Mouse (Mus musculus): ENCODE data around the gene Card9. TPM values are rescaled to one million over a fixed set of nuclear protein-coding genes. Genes with fewer than 3 reads are reported as not detected.
A peak's percentile ranks its signal among the peaks of the same experiment; 100 is the strongest.
"Not testable (repeated sequence)": the region's sequence is repeated elsewhere in the genome, so short reads cannot be mapped to it uniquely, and the experiment has no call there.

Gene Card9
- polyA plus RNA-seq, 1 experiment from 2014 or later = 0.97 TPM

DNA sequence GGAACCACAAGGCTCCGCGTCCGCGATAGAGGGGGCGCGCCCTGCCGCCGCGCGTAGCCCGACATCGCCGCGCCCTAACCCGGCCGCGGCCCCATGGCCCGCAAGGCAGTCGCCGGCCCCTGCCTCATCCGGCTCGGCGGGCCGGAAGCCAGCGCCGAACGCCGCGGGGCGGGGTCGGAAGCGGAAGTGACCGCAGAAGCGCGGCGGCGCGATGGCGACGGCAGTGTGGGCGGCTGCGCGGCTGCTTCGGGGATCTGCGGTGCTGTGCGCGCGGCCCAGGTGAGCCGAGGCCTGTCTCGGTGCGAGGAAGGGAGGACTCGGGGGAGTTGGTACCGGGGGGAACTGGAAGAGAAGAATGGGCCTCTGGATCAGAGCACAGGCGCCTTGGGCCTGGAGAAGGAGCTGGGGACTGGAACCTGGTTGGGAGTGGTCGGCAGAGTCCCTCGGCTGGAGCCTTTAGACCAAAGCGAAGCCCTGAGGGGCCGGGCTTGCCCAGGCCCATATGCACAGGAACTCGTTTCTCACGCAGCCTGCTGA lies 28.5 kb upstream of the Card9 start, which contains the start of the genes Entr1 and Pmpca:
Gene Entr1 (minus strand): TSS at position 163 of the 537 bp plus-strand sequence.
Gene Pmpca (plus strand): TSS at position 186 of the 537 bp plus-strand sequence.
- H3K4me3 ChIP-seq = peak within 1 kb of the TSS; percentile 97
- peak within 1 kb of the TSS; percentile 75 for H3K27ac ChIP-seq
- H3K9ac ChIP-seq = peak within 1 kb of the TSS; percentile 95
- H3K27me3 ChIP-seq = no peaks in the 10 kb centered on the region
- peak; percentile 76 for ATAC-seq (ENCODE audit: insufficient number of reproducible peaks, insufficient read depth, low FRiP score, low TSS enrichment)
- peaks cover 73% of the 10 kb centered on the region for H3K36me3 ChIP-seq
- peaks cover 22% of the 10 kb centered on the region for H3K4me1 ChIP-seq
- peak within 1 kb of the TSS; percentile 94 for H3K4me2 ChIP-seq (replicated peaks)
- WGBS = under 1% methylated on average over 59 of the region's 60 CpGs
- no peaks in the 10 kb centered on the region for H3K9me3 ChIP-seq

DNA sequence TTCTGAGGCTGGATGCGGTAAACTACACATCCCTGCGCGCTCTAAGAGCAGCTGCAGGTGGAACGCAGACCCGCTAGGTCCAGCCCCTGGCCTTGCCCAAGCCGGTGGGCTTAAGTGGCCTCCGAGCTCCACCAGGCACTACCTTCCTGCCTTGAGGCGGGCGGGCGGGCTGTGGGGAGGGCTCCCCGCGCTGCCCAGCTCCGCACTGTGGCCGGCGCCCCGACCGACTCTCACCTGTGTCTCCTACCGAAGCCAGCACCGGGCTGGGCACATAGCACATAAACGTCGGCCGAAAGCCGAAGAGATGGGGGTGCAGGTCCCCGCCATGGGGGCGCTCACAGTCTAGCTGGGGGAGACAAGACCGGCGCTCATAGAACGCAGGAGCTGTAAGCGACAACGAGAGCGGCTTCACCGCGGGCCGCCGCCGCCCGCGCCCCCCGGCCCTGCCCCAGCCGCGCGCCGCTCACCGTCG lies 28.0 kb upstream of the Card9 start:
- Histone ChIP-seq H3K4me1 (peaks cover 22% of the 10 kb centered on the region), H3K36me3 (peaks cover 74% of the 10 kb centered on the region), H3K27ac (peak overlapping the region; percentile 75), H3K9ac (peak overlapping the region; percentile 95), H3K4me3 (peak overlapping the region; percentile 97), H3K9me3 (no peaks in the 10 kb centered on the region), H3K27me3 (no peaks in the 10 kb centered on the region), H3K4me2 (replicated peaks) (peak overlapping the region; percentile 94)
- WGBS = 2% methylated on average over 44 of the region's 45 CpGs
- peak; percentile 64 for ATAC-seq (ENCODE audit: insufficient number of reproducible peaks, insufficient read depth, low FRiP score, low TSS enrichment)

DNA sequence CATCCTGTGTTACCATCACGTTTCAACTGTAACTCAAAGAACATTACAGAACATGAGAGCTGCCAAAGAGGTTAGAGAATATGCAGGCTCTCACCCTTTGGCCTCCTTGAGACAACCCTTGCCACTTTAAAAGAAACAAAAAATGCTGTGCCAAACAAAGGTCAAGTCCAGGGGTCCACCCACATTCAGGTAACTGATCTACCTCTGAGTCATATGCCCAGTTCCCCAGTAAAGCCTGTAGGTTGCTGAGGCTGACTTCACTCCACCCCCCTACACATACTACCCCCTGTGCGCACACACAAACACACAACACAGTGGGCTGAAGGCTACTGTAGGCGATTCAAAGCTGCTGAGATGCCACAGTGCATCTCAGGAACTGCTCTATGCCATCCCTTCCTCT lies 27.0 kb upstream of the Card9 start:
- Histone ChIP-seq H3K4me2 (replicated peaks) (peak overlapping the region; percentile 94), H3K9me3 (no peaks in the 10 kb centered on the region), H3K9ac (peak overlapping the region; percentile 95; the same call in 1 of the 2 replicates), H3K36me3 (peaks cover 75% of the 10 kb centered on the region), H3K4me3 (peak overlapping the region; percentile 97), H3K27ac (no peak overlapping the region), H3K27me3 (no peaks in the 10 kb centered on the region), H3K4me1 (peaks cover 22% of the 10 kb centered on the region)
- WGBS = 87% methylated on average over 3 of the region's 3 CpGs
- no peak for ATAC-seq (ENCODE audit: insufficient number of reproducible peaks, insufficient read depth, low FRiP score, low TSS enrichment)

DNA sequence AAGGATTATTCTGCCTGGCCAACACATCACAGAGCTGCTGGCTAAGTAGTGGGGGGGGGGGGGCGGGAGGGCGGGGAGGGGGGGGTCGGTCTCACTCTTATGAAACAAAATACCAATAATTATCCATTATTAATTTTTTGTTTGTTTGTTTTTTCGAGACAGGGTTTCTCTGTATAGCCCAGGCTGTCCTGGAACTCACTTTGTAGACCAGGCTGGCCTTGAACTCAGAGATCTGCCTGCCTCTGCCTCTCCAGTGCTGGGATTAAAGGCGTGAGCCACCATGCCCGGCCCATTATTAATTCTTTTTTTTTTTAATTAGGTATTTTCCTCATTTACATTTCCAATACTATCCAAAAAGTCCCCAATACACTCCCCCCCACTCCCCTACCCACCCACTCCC lies 20.2 kb upstream of the Card9 start:
- Histone ChIP-seq H3K27ac (0 out of 2 replicates have a peak overlapping the region, but pooled peaks have one; percentile 55), H3K36me3 (peaks cover 65% of the 10 kb centered on the region), H3K4me2 (replicated peaks) (peak overlapping the region; percentile 88), H3K4me3 (peak overlapping the region; percentile 73), H3K9ac (peak overlapping the region; percentile 73)
- 31% methylated on average over 6 of the region's 6 CpGs for WGBS
- not testable (repeated sequence) for ATAC-seq (ENCODE audit: insufficient number of reproducible peaks, insufficient read depth, low FRiP score, low TSS enrichment); H3K4me1 ChIP-seq; H3K27me3 ChIP-seq; H3K9me3 ChIP-seq

DNA sequence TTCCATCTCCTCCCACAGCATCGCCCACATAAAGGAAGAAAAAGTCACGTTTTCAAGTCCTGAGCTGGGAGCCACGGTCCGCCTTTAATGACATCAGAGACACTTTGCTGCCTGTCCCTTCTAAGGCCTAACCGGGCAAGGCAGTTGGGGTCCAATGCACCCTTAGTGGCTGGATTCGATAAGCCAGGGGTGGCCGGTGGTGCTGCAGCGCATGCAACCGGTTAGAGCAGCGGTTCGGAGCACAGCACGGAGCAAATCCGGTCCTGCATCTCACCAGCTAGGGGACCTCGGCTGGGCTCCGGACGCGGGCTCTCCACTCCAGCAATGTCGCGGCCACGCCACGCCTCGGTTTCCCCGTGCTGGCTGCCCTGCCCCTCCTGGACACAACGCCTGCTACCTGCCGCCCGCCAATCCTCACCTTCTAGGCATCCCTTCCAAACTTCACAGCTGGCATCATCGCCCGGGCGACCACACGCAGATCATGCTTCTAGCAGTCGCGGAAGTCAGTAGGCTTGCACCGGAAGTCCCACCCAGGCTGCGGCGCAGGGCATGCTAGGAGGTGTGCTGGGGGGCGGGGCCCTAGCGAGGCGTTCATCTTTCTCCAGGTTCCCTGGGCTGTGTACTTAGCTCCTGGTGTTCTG lies 19.5 kb upstream of the Card9 start, which contains the start of gene Snapc4:
Gene Snapc4 (minus strand): TSS at position 523 of the 641 bp plus-strand sequence.
- H3K4me2 ChIP-seq (replicated peaks) = peak within 1 kb of the TSS; percentile 88
- H3K9me3 ChIP-seq = no peaks in the 10 kb centered on the region
- H3K27ac ChIP-seq = peak within 1 kb of the TSS; percentile 55; the same call in 1 of the 2 replicates
- no peaks in the 10 kb centered on the region for H3K27me3 ChIP-seq
- H3K4me1 ChIP-seq = peaks cover 9% of the 10 kb centered on the region; the same call in 1 of the 2 replicates
- under 1% methylated on average over 38 of the region's 38 CpGs for WGBS
- ATAC-seq (ENCODE audit: insufficient number of reproducible peaks, insufficient read depth, low FRiP score, low TSS enrichment) = peak; percentile 95
- H3K4me3 ChIP-seq = peak within 1 kb of the TSS; percentile 73
- peaks cover 65% of the 10 kb centered on the region for H3K36me3 ChIP-seq
- peak within 1 kb of the TSS; percentile 73 for H3K9ac ChIP-seq

DNA sequence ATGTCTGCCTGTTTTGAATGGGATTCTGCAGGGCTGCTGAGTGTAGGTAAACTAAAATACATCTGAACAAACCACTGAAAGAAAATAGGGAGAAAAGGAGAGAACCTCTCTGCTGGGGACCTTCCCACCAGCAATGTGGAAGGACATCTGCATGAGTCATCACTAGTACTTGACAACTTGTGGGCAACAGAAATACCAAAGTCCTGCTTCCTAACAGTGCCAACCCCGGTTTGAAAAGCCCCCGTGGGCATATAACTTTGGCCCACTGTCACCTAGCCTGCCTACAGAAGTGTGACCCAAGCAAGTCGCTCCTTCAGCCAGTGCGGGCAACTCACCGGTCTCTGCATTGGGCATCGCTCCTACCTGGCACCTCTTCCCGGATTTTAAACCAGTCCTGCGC lies 11.7 kb upstream of the Card9 start:
- ATAC-seq (ENCODE audit: insufficient number of reproducible peaks, insufficient read depth, low FRiP score, low TSS enrichment) = no peak
- H3K4me3 ChIP-seq = no peak overlapping the region
- H3K4me1 ChIP-seq = no peaks in the 10 kb centered on the region
- no peak overlapping the region for H3K9ac ChIP-seq
- 93% methylated on average over 8 of the region's 8 CpGs for WGBS
- no peaks in the 10 kb centered on the region for H3K27me3 ChIP-seq
- H3K27ac ChIP-seq = no peak overlapping the region
- H3K36me3 ChIP-seq = peaks cover 96% of the 10 kb centered on the region
- H3K4me2 ChIP-seq (replicated peaks) = no peak overlapping the region
- no peaks in the 10 kb centered on the region for H3K9me3 ChIP-seq

DNA sequence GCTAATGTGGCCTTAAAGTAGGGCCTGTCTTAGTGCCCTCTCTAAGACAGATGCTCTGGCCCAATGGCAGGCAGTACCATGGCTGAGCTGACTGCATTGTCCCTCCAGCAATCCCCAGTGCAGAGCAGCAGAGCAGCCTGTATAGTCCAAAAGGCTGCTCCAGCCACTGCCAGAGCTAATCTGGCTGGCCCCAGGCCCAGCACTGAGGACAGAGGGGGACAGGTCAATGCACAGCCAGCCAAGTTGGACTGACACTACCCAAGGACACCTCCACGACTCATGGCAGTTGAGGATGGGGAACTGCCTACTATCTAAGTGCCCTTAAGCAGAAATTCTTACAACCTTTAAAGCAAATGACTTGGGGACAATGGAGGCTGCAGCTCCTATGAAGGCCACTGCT lies 7.9 kb upstream of the Card9 start:
- ATAC-seq (ENCODE audit: insufficient number of reproducible peaks, insufficient read depth, low FRiP score, low TSS enrichment) = no peak; the same call in 1 of the 2 replicates
- no peaks in the 10 kb centered on the region for H3K9me3 ChIP-seq
- no peaks in the 10 kb centered on the region for H3K27me3 ChIP-seq
- WGBS = 95% methylated on average over 1 of the region's 1 CpGs
- H3K27ac ChIP-seq = no peak overlapping the region
- H3K4me2 ChIP-seq (replicated peaks) = no peak overlapping the region
- H3K9ac ChIP-seq = no peak overlapping the region
- no peak overlapping the region for H3K4me3 ChIP-seq
- peaks cover 94% of the 10 kb centered on the region for H3K36me3 ChIP-seq
- H3K4me1 ChIP-seq = no peaks in the 10 kb centered on the region

DNA sequence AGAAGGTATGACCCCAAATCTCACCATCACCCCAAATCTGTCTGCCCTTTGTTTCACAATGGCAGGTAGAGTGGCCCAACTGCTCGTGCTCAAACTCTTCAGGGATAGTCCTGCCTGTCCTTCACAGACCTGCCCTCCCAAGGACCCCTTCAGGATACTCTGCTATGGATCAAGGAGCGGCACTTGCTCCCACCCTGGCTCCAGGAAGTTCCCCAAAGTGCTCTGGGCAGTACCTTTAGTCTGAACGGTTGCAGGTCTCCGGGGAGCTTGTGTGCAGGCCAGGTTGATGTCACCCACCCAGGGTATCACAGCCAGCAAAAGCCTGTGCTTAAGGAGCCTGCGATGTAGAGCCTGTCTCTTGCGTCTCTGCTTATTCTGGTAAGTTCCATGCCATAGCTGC lies 7.2 kb upstream of the Card9 start:
- no peak overlapping the region for H3K4me3 ChIP-seq
- H3K4me2 ChIP-seq (replicated peaks) = no peak overlapping the region
- peaks cover 94% of the 10 kb centered on the region for H3K36me3 ChIP-seq
- 89% methylated on average over 6 of the region's 6 CpGs for WGBS
- H3K9me3 ChIP-seq = no peaks in the 10 kb centered on the region
- H3K27ac ChIP-seq = no peak overlapping the region
- H3K9ac ChIP-seq = no peak overlapping the region
- H3K4me1 ChIP-seq = no peaks in the 10 kb centered on the region
- H3K27me3 ChIP-seq = no peaks in the 10 kb centered on the region
- no peak for ATAC-seq (ENCODE audit: insufficient number of reproducible peaks, insufficient read depth, low FRiP score, low TSS enrichment)

DNA sequence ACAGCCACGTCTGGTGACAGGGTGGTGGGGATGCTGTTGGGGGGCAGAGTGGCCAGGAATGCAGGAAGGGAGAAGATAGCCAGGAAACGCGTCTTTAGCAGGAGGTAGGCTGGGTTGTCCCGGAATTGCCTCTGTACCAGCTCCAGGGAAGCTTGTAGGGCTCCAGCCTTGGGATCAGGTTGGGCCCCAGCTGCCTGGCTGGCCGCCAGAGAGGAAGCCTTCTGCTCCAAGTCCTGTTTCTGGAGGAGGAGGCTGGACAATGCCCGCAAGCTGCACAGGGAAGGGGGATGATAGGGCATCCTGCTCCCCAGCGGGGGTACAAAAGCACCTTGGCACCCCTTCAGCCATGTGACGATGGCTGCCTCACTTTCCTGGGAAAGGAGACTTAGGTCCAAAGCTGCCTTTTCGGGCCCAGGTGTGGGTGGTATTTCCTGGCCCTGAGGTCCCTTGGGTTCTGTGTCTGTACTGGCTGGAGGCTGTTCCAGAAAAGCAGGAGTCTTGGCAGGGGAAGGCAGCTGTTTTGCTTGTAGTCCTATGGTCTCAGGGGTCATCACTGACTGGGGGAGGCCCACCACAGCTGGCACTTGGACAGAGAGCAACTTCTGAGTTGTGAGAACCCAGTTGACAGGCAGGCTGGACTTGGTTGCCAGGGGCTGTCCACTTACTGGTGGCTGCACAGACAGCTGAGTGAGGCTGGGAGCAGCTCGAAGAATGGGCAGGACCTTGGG lies 4.2 kb upstream of the Card9 start:
- no peak for ATAC-seq (ENCODE audit: insufficient number of reproducible peaks, insufficient read depth, low FRiP score, low TSS enrichment)
- H3K27me3 ChIP-seq = no peaks in the 10 kb centered on the region
- H3K36me3 ChIP-seq = peaks cover 73% of the 10 kb centered on the region
- no peak overlapping the region for H3K9ac ChIP-seq
- no peak overlapping the region for H3K4me2 ChIP-seq (replicated peaks)
- 87% methylated on average over 10 of the region's 10 CpGs for WGBS
- no peaks in the 10 kb centered on the region for H3K4me1 ChIP-seq
- 0 out of 2 replicates have a peak overlapping the region, but pooled peaks have one; percentile 6 for H3K27ac ChIP-seq
- H3K9me3 ChIP-seq = no peaks in the 10 kb centered on the region
- H3K4me3 ChIP-seq = no peak overlapping the region

DNA sequence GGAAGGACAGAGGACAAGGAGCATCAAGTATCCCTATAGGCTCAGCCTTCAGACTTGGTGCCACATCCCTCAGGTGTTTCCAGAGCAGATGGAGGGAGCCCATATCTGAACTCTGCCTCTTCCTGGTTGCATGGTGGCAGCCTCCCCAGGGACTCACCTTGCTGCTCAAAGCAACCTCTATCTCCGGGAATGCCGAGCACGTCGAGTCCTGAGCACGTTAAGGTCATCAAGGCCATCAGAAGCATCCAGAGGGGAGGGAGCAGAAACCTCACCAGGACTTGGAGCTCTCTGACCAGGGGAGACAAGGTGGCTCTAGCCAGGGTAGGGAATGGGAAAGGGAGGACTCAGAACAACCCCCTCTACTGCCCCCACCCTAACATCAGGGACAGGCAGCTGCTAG lies 2.8 kb upstream of the Card9 start:
- WGBS = 80% methylated on average over 5 of the region's 5 CpGs
- Histone ChIP-seq H3K4me2 (replicated peaks) (no peak overlapping the region), H3K4me1 (no peaks in the 10 kb centered on the region), H3K4me3 (no peak overlapping the region), H3K9me3 (no peaks in the 10 kb centered on the region), H3K27me3 (no peaks in the 10 kb centered on the region), H3K9ac (no peak overlapping the region), H3K27ac (no peak overlapping the region), H3K36me3 (peaks cover 59% of the 10 kb centered on the region)
- no peak for ATAC-seq (ENCODE audit: insufficient number of reproducible peaks, insufficient read depth, low FRiP score, low TSS enrichment)

DNA sequence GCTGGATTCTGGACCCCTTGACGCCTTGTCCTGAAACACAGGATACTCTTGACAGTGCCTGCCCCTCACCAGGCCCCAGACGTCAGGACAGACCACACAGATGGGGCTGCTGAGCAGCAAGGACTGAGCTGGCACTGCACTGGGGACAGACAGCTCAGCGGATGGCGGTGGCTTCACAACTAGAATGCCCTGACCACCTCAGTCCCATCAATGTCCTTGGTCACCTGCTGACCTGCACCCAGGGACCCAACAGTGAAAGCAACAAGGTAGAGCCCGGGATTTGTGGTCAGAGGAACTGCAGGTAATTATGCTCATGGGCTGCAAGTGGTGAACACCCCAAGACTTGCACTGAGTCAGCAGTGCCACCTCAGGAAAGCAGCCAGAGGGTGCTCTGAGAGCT lies 2.3 kb upstream of the Card9 start:
- no peak for ATAC-seq (ENCODE audit: insufficient number of reproducible peaks, insufficient read depth, low FRiP score, low TSS enrichment)
- peaks cover 54% of the 10 kb centered on the region for H3K36me3 ChIP-seq
- H3K27ac ChIP-seq = no peak overlapping the region
- no peak overlapping the region for H3K4me2 ChIP-seq (replicated peaks)
- H3K4me1 ChIP-seq = no peaks in the 10 kb centered on the region
- 74% methylated on average over 5 of the region's 5 CpGs for WGBS
- no peak overlapping the region for H3K4me3 ChIP-seq
- H3K9ac ChIP-seq = no peak overlapping the region
- no peaks in the 10 kb centered on the region for H3K27me3 ChIP-seq
- H3K9me3 ChIP-seq = no peaks in the 10 kb centered on the region

Data from embryonic facial prominence, embryonic 12.5 days (tissue).